Mouse (Mus musculus) lung, postnatal 14 days (tissue): ENCODE measurements around the gene Cryzl2.

Source experiments
- DNase-seq: peaks from one replicate; pipeline ENCODE4 v3.0.0; 2021

Cryzl2 gene

GRCm38 (mm10) chr1:157536471-157536870, 78.1 kb downstream of the Cryzl2 start:
- peak; percentile 54 for DNase-seq

- peak; percentile 58 for DNase-seq
Measured at GRCm38 (mm10) chr1:157537636-157538035, 79.3 kb downstream of the Cryzl2 start.
